Mouse (Mus musculus) heart, embryonic 13.5 days (tissue): ENCODE results near the gene Gpatch1. TPM values are rescaled to one million over a fixed set of nuclear protein-coding genes. Genes with fewer than 3 reads are reported as not detected.
A peak's percentile ranks its signal among the peaks of the same experiment; 100 is the strongest.
"Not testable (repeated sequence)": the region's sequence is repeated elsewhere in the genome, so short reads cannot be mapped to it uniquely, and the experiment has no call there.

ENCODE experiments used
- ATAC-seq: fragments of 200-750 bp; cut with Nextera tagmentation; 2 replicates; pipeline ENCODE4 v1.8.0; 2017; ENCODE audit warnings: moderate TSS enrichment; ENCODE audit not compliant: insufficient number of reproducible peaks, low FRiP score, low TSS enrichment; ENCODE audit errors: extremely low read depth
- H3K27ac ChIP-seq: fragments of 300-500 bp; sonication (generic); replicated peaks from 2 replicates; pipeline ENCODE4 v1.5.1; 2015; ENCODE audit warnings: moderate library complexity, mild to moderate bottlenecking, inconsistent platforms
- H3K27me3 ChIP-seq: fragments of 300-500 bp; sonication (generic); replicated peaks from 2 replicates; pipeline ENCODE4 v1.6.1; 2015; ENCODE audit warnings: mild to moderate bottlenecking, inconsistent platforms
- H3K36me3 ChIP-seq: fragments of 300-500 bp; sonication (generic); 2 replicates; pipeline ENCODE4 v1.6.1; 2015; ENCODE audit warnings: mild to moderate bottlenecking, inconsistent platforms
- H3K4me1 ChIP-seq: fragments of 300-500 bp; sonication (generic); 2 replicates; pipeline ENCODE4 v1.6.1; 2015; ENCODE audit warnings: inconsistent platforms
- H3K4me2 ChIP-seq: fragments of 300-500 bp; sonication (generic); 2 replicates; pipeline ENCODE4 v1.6.1; 2015; ENCODE audit warnings: inconsistent platforms, mild to moderate bottlenecking, moderate library complexity
- H3K4me3 ChIP-seq: fragments of 300-500 bp; sonication (generic); 2 replicates; pipeline ENCODE4 v1.5.1; 2015; ENCODE audit warnings: moderate library complexity, mild to moderate bottlenecking, inconsistent platforms
- H3K9ac ChIP-seq: fragments of 300-500 bp; sonication (generic); 2 replicates; pipeline ENCODE4 v1.6.1; 2015; ENCODE audit warnings: inconsistent platforms, mild to moderate bottlenecking, moderate library complexity
- H3K9me3 ChIP-seq: fragments of 300-500 bp; sonication (generic); 2 replicates; pipeline ENCODE4 v1.6.1; 2016; ENCODE audit warnings: inconsistent platforms
- WGBS: fragments of 180-500 bp; shearing (Covaris S2); methylation state at CpG from one replicate; pipeline ENCODE4 v1.1.7; 2015; ENCODE audit warnings: mixed read lengths; 5-methylcytosine and 5-hydroxymethylcytosine counted together
- polyA plus RNA-seq: library from polyadenylated mRNA; unstranded; fragments of >200 nt; fragmentation: Nextera tagmentation; extraction: Ambion mirVana; gene quantifications from 2 replicates; pipeline ENCODE4 v1.2.1, GENCODE M21; 2015

Gene Gpatch1
- polyA plus RNA-seq, 1 experiment from 2014 or later: 11.0 TPM

- Histone ChIP-seq H3K9me3 (peaks cover 6% of the 10 kb centered on the region), H3K4me2 (peak overlapping the region; percentile 84), H3K4me3 (peak overlapping the region; percentile 51), H3K27me3 (no peaks in the 10 kb centered on the region), H3K27ac (no peak overlapping the region), H3K4me1 (peaks cover 8% of the 10 kb centered on the region), H3K9ac (peak overlapping the region; percentile 76), H3K36me3 (peaks cover 5% of the 10 kb centered on the region)
- 5% methylated on average over 21 of the region's 21 CpGs for WGBS
- ATAC-seq: no peak
These were observed 48.7 kb downstream of the Gpatch1 start for GRCm38 (mm10) chr7:35269443-35270024.

- Histone ChIP-seq H3K9ac (no peak overlapping the region), H3K36me3 (no peaks in the 10 kb centered on the region), H3K4me2 (no peak overlapping the region), H3K27ac (no peak overlapping the region), H3K27me3 (no peaks in the 10 kb centered on the region), H3K4me3 (no peak overlapping the region), H3K9me3 (no peaks in the 10 kb centered on the region), H3K4me1 (peaks cover 8% of the 10 kb centered on the region)
- WGBS: 61% methylated on average over 5 of the region's 5 CpGs
- ATAC-seq: no peak
These were observed 50.4 kb downstream of the Gpatch1 start for GRCm38 (mm10) chr7:35267841-35268240.

- no peak for ATAC-seq
- 71% methylated on average over 4 of the region's 4 CpGs for WGBS
- H3K4me3 ChIP-seq: no peak overlapping the region
- H3K27me3 ChIP-seq: 0 out of 2 replicates have a peak, but pooled peaks cover 4% of the 10 kb centered on the region
- H3K9ac ChIP-seq: no peak overlapping the region
- H3K36me3 ChIP-seq: no peaks in the 10 kb centered on the region
- no peak overlapping the region for H3K27ac ChIP-seq
- H3K4me1 ChIP-seq: peaks cover 8% of the 10 kb centered on the region
- H3K9me3 ChIP-seq: no peaks in the 10 kb centered on the region
- no peak overlapping the region for H3K4me2 ChIP-seq
These were observed 51.6 kb downstream of the Gpatch1 start for GRCm38 (mm10) chr7:35266666-35267065.

GRCm38 (mm10) chr7:35264746-35265145 lies 53.5 kb downstream of the Gpatch1 start:
- no peaks in the 10 kb centered on the region for H3K36me3 ChIP-seq
- H3K4me2 ChIP-seq: no peak overlapping the region
- H3K27me3 ChIP-seq: peaks cover 4% of the 10 kb centered on the region; the same call in 1 of the 2 replicates
- H3K4me3 ChIP-seq: no peak overlapping the region
- 8% methylated on average over 7 of the region's 7 CpGs for WGBS
- H3K9me3 ChIP-seq: no peaks in the 10 kb centered on the region
- H3K4me1 ChIP-seq: peaks cover 8% of the 10 kb centered on the region
- no peak overlapping the region for H3K27ac ChIP-seq
- ATAC-seq: no peak
- H3K9ac ChIP-seq: no peak overlapping the region

- WGBS: 66% methylated on average over 15 of the region's 15 CpGs
- Histone ChIP-seq H3K9ac (no peak overlapping the region), H3K4me2 (no peak overlapping the region), H3K27me3 (peaks cover 4% of the 10 kb centered on the region; the same call in 1 of the 2 replicates), H3K4me3 (no peak overlapping the region), H3K27ac (no peak overlapping the region), H3K4me1 (peaks cover 1% of the 10 kb centered on the region; the same call in 1 of the 2 replicates), H3K9me3 (no peaks in the 10 kb centered on the region), H3K36me3 (no peaks in the 10 kb centered on the region)
- no peak for ATAC-seq
These were observed 54.4 kb downstream of the Gpatch1 start for GRCm38 (mm10) chr7:35263595-35264489.

GRCm38 (mm10) chr7:35259384-35259783 lies 58.9 kb downstream of the Gpatch1 start:
- no peak overlapping the region for H3K9ac ChIP-seq
- ATAC-seq: no peak
- no peaks in the 10 kb centered on the region for H3K4me1 ChIP-seq
- no peaks in the 10 kb centered on the region for H3K9me3 ChIP-seq
- peaks cover 4% of the 10 kb centered on the region for H3K27me3 ChIP-seq
- no peak overlapping the region for H3K4me3 ChIP-seq
- no peak overlapping the region for H3K27ac ChIP-seq
- no peak overlapping the region for H3K4me2 ChIP-seq
- 86% methylated on average over 8 of the region's 8 CpGs for WGBS
- H3K36me3 ChIP-seq: no peaks in the 10 kb centered on the region

- no peak overlapping the region for H3K27ac ChIP-seq
- H3K4me2 ChIP-seq: no peak overlapping the region
- H3K27me3 ChIP-seq: peaks cover 4% of the 10 kb centered on the region
- no peaks in the 10 kb centered on the region for H3K9me3 ChIP-seq
- no peak overlapping the region for H3K9ac ChIP-seq
- H3K4me1 ChIP-seq: no peaks in the 10 kb centered on the region
- H3K36me3 ChIP-seq: no peaks in the 10 kb centered on the region
- no peak for ATAC-seq
- 55% methylated on average over 7 of the region's 7 CpGs for WGBS
- H3K4me3 ChIP-seq: no peak overlapping the region
These were observed 59.9 kb downstream of the Gpatch1 start for GRCm38 (mm10) chr7:35258294-35258693.

GRCm38 (mm10) chr7:35252041-35252558 lies 66.1 kb downstream of the Gpatch1 start:
- Histone ChIP-seq H3K36me3 (no peaks in the 10 kb centered on the region), H3K4me2 (peak overlapping the region; percentile 60), H3K4me3 (peak overlapping the region; percentile 25), H3K9me3 (no peaks in the 10 kb centered on the region), H3K27me3 (no peaks in the 10 kb centered on the region; the same call in 1 of the 2 replicates), H3K4me1 (0 out of 2 replicates have a peak, but pooled peaks cover 3% of the 10 kb centered on the region), H3K27ac (no peak overlapping the region), H3K9ac (no peak overlapping the region)
- no peak for ATAC-seq
- WGBS: 14% methylated on average over 13 of the region's 13 CpGs

GRCm38 (mm10) chr7:35237935-35238334 lies 80.3 kb downstream of the Gpatch1 start:
- not testable (repeated sequence) for H3K4me3 ChIP-seq, ATAC-seq, H3K9me3 ChIP-seq, H3K4me2 ChIP-seq, H3K27me3 ChIP-seq, H3K9ac ChIP-seq, H3K27ac ChIP-seq, H3K4me1 ChIP-seq, H3K36me3 ChIP-seq
- WGBS: 70% methylated on average over 3 of the region's 3 CpGs

- Histone ChIP-seq H3K4me1 (peaks cover 6% of the 10 kb centered on the region), H3K4me3 (peak overlapping the region; percentile 72), H3K9ac (peak overlapping the region; percentile 86), H3K36me3 (no peaks in the 10 kb centered on the region), H3K27me3 (no peaks in the 10 kb centered on the region), H3K27ac (peak overlapping the region; percentile 94), H3K9me3 (no peaks in the 10 kb centered on the region), H3K4me2 (peak overlapping the region; percentile 72)
- WGBS: 21% methylated on average over 9 of the region's 9 CpGs
- ATAC-seq: no peak
These were observed 82.9 kb downstream of the Gpatch1 start for GRCm38 (mm10) chr7:35235308-35235707.

GRCm38 (mm10) chr7:35234361-35235245 lies 83.6 kb downstream of the Gpatch1 start:
- peak; percentile 87 for ATAC-seq
- WGBS: under 1% methylated on average over 45 of the region's 45 CpGs
- Histone ChIP-seq H3K9ac (peak overlapping the region; percentile 86), H3K9me3 (no peaks in the 10 kb centered on the region), H3K4me1 (peaks cover 6% of the 10 kb centered on the region), H3K36me3 (no peaks in the 10 kb centered on the region), H3K4me2 (peak overlapping the region; percentile 72), H3K27me3 (no peaks in the 10 kb centered on the region), H3K4me3 (peak overlapping the region; percentile 72), H3K27ac (peak overlapping the region; percentile 94)
